Mouse (Mus musculus): ENCODE results near the gene Mgea5. TPM values are rescaled to one million over a fixed set of nuclear protein-coding genes. Genes with fewer than 3 reads are reported as not detected.

Mgea5 gene
- polyA plus RNA-seq, 1 experiment = 12.1 TPM

DNA sequence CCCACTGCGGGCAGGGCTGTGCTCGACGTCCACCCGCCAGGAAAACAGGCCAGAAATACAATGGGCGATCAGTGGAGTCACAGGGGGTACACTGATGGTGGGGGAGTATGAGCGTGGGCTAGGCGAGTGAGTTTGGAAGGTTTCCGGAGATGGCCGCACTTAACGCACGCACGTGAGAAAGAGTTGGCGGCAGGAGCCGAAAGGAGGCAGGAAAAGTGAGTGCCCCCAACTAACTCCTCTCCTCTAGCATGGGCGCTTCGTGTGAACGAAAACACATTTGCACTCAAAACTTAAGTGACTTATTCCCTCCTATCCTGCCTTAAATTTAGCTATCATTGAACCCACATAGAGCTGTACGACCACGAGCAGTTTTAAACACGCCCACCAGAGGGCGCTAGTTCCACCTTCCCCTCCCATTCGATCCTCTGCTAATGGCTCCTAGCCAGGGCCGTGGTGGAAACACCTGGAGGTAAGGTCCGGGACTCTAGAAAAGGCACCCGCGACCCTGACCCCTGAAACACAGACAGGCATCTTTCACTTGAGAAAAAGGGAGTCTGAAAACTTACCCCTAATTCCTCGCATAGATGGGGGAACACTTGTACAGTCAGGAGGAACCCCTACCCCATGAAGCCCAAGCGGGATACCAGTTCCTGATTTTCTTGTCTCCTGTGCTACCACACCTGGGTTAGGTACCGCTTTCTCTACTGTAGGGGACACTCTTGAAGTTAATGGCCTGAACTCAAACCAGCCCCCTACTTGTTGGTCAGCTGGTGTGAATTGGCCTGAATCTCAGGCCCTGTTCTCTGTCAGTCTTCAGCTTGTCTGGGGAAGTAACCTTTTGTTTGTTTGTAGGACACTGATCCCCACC is 37.2 kb downstream of the Mgea5 start:
- H3K4me3 ChIP-seq (ENCODE audit: insufficient read depth, poor library complexity, severe bottlenecking) = no peak overlapping the region
- H3K27me3 ChIP-seq (ENCODE audit: control insufficient read depth, insufficient read depth, insufficient read length) = peaks cover 20% of the 10 kb centered on the region
- H3K79me3 ChIP-seq (ENCODE audit: low read depth) = peaks cover 7% of the 10 kb centered on the region
- peak; percentile 30 for TF ChIP-seq MAX (IDR thresholded peaks at IDR 0.05)
- TF ChIP-seq MYOG (IDR thresholded peaks at IDR 0.05; ENCODE audit: control insufficient read depth, extremely low read depth, insufficient read length) = no peak
- no peak for TF ChIP-seq USF1 (IDR thresholded peaks at IDR 0.05; ENCODE audit: low read depth)
- no peak for TF ChIP-seq MYOD1 (IDR thresholded peaks at IDR 0.05; ENCODE audit: control insufficient read depth, insufficient read length, low read depth)
- TF ChIP-seq CTCF (IDR thresholded peaks at IDR 0.05; ENCODE audit: control insufficient read depth, insufficient read depth, insufficient read length) = peak; percentile 64
- TF ChIP-seq FOSL1 (IDR thresholded peaks at IDR 0.05; ENCODE audit: insufficient read depth, low read length, poor library complexity, severe bottlenecking) = no peak
- no peak for TF ChIP-seq CEBPB (IDR thresholded peaks at IDR 0.05; ENCODE audit: low read depth)
- no peak overlapping the region for H3ac ChIP-seq (ENCODE audit: control insufficient read depth, insufficient read length, low read depth)
- peaks cover 16% of the 10 kb centered on the region for H3K36me3 ChIP-seq (ENCODE audit: control insufficient read depth, insufficient read depth)
- peaks cover 17% of the 10 kb centered on the region for H3K79me2 ChIP-seq (ENCODE audit: control insufficient read depth, insufficient read depth)

DNA sequence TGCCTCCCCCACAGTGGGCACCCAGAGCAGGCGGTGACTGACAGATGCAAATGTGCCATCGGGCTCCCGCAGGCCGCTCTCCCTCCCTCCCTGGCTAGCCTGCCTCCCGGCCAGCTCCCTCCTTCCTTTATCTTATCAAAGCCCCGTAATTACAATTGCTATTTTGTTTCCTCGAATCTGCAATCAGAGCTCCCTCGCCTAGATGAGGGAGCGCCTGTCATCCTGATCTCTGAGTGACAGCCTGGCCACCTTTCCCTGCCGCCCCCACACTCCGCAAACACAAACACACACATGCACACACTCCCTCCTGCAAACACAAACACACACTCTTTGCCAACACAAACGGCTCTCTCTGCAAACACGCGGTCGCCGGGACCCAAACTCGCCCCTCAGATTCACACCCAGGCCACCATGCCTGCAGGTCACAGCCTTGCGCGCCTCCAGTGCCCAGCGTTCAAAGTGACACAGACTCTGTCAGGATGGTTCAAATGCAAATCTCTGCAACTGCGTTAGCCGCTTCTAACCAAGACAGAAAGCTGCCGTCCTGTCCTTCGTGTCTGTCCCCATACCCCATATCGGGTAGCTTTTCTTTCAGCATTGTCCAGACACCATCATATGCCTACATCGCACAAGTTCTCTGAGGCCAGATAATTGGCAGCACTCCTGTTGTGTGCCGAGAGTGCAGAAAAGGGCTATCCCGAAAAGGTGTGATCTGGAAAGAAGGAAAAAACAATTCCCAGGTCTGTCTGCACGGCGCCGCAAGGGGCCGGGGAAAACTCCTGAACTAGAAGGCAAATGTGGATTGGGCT is 38.1 kb downstream of the Mgea5 start:
- no peak overlapping the region for H3K4me3 ChIP-seq (ENCODE audit: insufficient read depth, poor library complexity, severe bottlenecking)

DNA sequence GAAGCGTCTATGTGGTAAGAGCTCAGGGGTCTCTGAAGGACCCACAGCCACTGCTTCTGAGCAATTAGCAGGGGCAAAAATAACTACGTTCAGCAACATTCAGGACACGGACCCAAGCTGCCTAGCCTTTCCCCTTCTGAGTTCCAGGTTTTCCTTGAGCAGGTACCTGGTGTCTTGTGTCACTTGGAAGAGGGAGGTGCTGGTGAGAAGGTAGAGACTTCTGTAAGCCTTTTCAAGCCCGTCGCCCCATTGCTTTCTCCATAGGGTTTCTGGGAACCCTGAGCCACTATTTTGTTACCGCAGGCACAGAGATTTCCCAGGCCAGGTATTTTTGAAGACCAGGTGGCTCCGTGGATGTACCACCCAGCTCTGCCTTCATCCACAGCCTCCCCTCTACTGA is 40.0 kb downstream of the Mgea5 start:
- TF ChIP-seq USF1 (IDR thresholded peaks at IDR 0.05; ENCODE audit: low read depth) = no peak
- Histone ChIP-seq H3ac (ENCODE audit: control insufficient read depth, insufficient read length, low read depth) (no peak overlapping the region), H3K36me3 (ENCODE audit: control insufficient read depth, insufficient read depth) (peaks cover 4% of the 10 kb centered on the region), H3K79me2 (ENCODE audit: control insufficient read depth, insufficient read depth) (peaks cover 8% of the 10 kb centered on the region), H3K27me3 (ENCODE audit: control insufficient read depth, insufficient read depth, insufficient read length) (peaks cover 43% of the 10 kb centered on the region), H3K4me3 (ENCODE audit: insufficient read depth, poor library complexity, severe bottlenecking) (no peak overlapping the region), H3K79me3 (ENCODE audit: low read depth) (peaks cover 5% of the 10 kb centered on the region)

More for the DNA sequence above, 38.1 kb downstream of the Mgea5 start:
- H3K36me3 ChIP-seq (ENCODE audit: control insufficient read depth, insufficient read depth) = peaks cover 7% of the 10 kb centered on the region
- peaks cover 7% of the 10 kb centered on the region for H3K79me3 ChIP-seq (ENCODE audit: low read depth)
- no peak overlapping the region for H3ac ChIP-seq (ENCODE audit: control insufficient read depth, insufficient read length, low read depth)
- no peak for TF ChIP-seq USF1 (IDR thresholded peaks at IDR 0.05; ENCODE audit: low read depth)
- TF ChIP-seq MYOG (IDR thresholded peaks at IDR 0.05; ENCODE audit: control insufficient read depth, extremely low read depth, insufficient read length) = no peak
- no peak for TF ChIP-seq MYOD1 (IDR thresholded peaks at IDR 0.05; ENCODE audit: control insufficient read depth, insufficient read length, low read depth)
- TF ChIP-seq CEBPB (IDR thresholded peaks at IDR 0.05; ENCODE audit: low read depth) = no peak
- TF ChIP-seq FOSL1 (IDR thresholded peaks at IDR 0.05; ENCODE audit: insufficient read depth, low read length, poor library complexity, severe bottlenecking) = no peak
- no peak for TF ChIP-seq MAX (IDR thresholded peaks at IDR 0.05)
- no peak for TF ChIP-seq CTCF (IDR thresholded peaks at IDR 0.05; ENCODE audit: control insufficient read depth, insufficient read depth, insufficient read length)
- peaks cover 28% of the 10 kb centered on the region for H3K27me3 ChIP-seq (ENCODE audit: control insufficient read depth, insufficient read depth, insufficient read length)
- H3K79me2 ChIP-seq (ENCODE audit: control insufficient read depth, insufficient read depth) = peaks cover 16% of the 10 kb centered on the region

DNA sequence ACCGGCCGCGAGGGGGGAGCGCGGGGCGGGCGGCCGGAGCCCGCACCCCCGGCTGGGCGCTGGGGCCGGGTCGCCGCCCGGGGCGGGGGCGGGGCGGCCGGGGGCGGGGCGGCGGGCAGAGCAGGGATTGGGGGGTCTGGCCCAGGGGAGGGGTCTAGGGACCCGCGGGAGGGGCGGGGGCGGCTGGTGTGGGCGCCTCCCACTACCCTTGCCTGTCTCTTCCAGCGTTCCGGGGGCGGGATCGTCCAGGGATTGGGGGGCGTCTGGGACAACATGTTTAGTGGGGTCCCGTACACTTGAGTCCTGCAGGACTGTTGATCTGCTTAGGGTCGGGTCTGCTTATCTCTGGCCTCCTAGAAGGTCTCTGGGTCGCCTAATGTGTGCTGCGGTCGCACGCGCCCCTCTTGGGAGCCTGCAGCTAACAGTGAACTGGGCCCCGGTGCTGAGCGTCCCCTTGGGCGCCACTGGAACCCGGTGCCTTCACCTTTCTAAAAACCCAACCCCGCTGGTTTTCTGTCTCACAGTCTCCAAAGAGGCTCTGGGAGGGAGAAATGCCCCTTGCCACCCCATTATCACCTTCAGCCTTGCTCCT is 40.6 kb downstream of the Mgea5 start:
- peaks cover 44% of the 10 kb centered on the region for H3K27me3 ChIP-seq (ENCODE audit: control insufficient read depth, insufficient read depth, insufficient read length)

DNA sequence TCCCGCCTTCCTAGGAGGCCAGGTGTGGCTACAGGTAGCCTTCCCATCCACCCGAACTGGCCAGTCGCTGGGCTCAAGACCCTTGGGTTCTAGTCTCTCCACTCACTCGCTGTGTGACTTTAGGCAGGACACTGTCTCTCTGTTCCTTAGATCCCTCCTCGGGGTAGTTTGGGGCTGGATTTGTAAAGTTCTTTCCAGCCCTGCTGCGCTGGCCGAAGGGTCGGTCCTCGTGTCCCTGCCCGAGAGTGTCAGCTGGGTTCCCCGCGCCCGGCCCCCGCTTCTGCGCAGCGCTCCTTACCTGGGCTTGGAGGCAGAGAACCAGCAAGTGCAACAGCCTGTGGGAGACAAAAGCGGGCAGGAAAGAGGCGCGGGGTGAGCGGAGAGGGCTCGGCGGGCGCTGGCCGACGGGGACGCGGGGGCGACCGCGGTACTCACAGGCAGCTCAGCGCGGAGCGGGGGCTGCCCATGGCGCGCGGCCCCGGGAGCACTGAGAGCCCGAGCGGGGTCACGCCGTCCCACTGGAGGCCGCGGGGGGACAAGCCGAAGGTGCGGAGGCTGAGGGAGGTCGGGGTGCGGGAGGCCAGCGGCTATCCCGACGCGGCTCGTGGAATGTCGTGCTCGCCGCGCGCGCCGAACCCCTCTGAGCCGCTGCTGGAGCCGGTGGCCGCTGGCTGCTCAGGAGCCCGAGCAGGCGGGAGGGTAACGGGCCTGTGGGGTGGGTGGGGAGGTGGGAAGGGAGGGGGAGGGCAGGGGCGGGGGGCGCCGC is 41.2 kb downstream of the Mgea5 start, which contains the start of gene Fgf8:
TSS of gene Fgf8 (minus strand) at position 698 of the 766 bp plus-strand sequence.
- Histone ChIP-seq H3K79me3 (ENCODE audit: low read depth) (no peaks in the 10 kb centered on the region), H3ac (ENCODE audit: control insufficient read depth, insufficient read length, low read depth) (no peak within 1 kb of the TSS), H3K36me3 (ENCODE audit: control insufficient read depth, insufficient read depth) (peaks cover 4% of the 10 kb centered on the region), H3K4me3 (ENCODE audit: insufficient read depth, poor library complexity, severe bottlenecking) (no peak within 1 kb of the TSS), H3K79me2 (ENCODE audit: control insufficient read depth, insufficient read depth) (no peaks in the 10 kb centered on the region), H3K27me3 (ENCODE audit: control insufficient read depth, insufficient read depth, insufficient read length) (peaks cover 44% of the 10 kb centered on the region)
- no peak for TF ChIP-seq CEBPB (IDR thresholded peaks at IDR 0.05; ENCODE audit: low read depth)
- TF ChIP-seq USF1 (IDR thresholded peaks at IDR 0.05; ENCODE audit: low read depth) = no peak
- TF ChIP-seq MAX (IDR thresholded peaks at IDR 0.05) = no peak
- no peak for TF ChIP-seq FOSL1 (IDR thresholded peaks at IDR 0.05; ENCODE audit: insufficient read depth, low read length, poor library complexity, severe bottlenecking)
- TF ChIP-seq MYOG (IDR thresholded peaks at IDR 0.05; ENCODE audit: control insufficient read depth, extremely low read depth, insufficient read length) = no peak
- no peak for TF ChIP-seq MYOD1 (IDR thresholded peaks at IDR 0.05; ENCODE audit: control insufficient read depth, insufficient read length, low read depth)
- no peak for TF ChIP-seq CTCF (IDR thresholded peaks at IDR 0.05; ENCODE audit: control insufficient read depth, insufficient read depth, insufficient read length)

More for the DNA sequence above, 40.6 kb downstream of the Mgea5 start:
- H3K79me2 ChIP-seq (ENCODE audit: control insufficient read depth, insufficient read depth) = peaks cover 3% of the 10 kb centered on the region
- TF ChIP-seq CEBPB (IDR thresholded peaks at IDR 0.05; ENCODE audit: low read depth) (no peak), MAX (IDR thresholded peaks at IDR 0.05) (no peak), USF1 (IDR thresholded peaks at IDR 0.05; ENCODE audit: low read depth) (no peak)
- H3K36me3 ChIP-seq (ENCODE audit: control insufficient read depth, insufficient read depth) = peaks cover 4% of the 10 kb centered on the region
- no peaks in the 10 kb centered on the region for H3K79me3 ChIP-seq (ENCODE audit: low read depth)
- no peak overlapping the region for H3ac ChIP-seq (ENCODE audit: control insufficient read depth, insufficient read length, low read depth)
- H3K4me3 ChIP-seq (ENCODE audit: insufficient read depth, poor library complexity, severe bottlenecking) = no peak overlapping the region

All from C2C12 (cell line).